Mouse (Mus musculus): ENCODE results near the gene Mrpl23.

- TF ChIP-seq CTCF (IDR thresholded peaks at IDR 0.05; ENCODE audit: low read depth) (no peak), EP300 (IDR thresholded peaks at IDR 0.05; ENCODE audit: low read depth) (no peak)
These were observed 28.7 kb downstream of the Mrpl23 start for GRCm38 (mm10) chr7:142560942-142561855.

Data from liver, postnatal 0 days (tissue).